Mouse (Mus musculus) retina, adult 2 months (tissue): Measurements from ENCODE around the gene Fzd4.
A peak's percentile ranks its signal among the peaks of the same experiment; 100 is the strongest.

Source experiments
- DNase-seq: peaks from one replicate; pipeline ENCODE4 v3.0.0-alpha.2; 2012; ENCODE audit warnings: low read depth, low spot score

Gene Fzd4

GRCm38 (mm10) chr7:89404081-89404733 lies at the start of gene Fzd4, which contains the start of gene Tmem135:
Gene Fzd4 (plus strand): TSS chr7:89404355.
Gene Tmem135 (minus strand): TSS chr7:89404222.
- peak; percentile 96 for DNase-seq

DNA sequence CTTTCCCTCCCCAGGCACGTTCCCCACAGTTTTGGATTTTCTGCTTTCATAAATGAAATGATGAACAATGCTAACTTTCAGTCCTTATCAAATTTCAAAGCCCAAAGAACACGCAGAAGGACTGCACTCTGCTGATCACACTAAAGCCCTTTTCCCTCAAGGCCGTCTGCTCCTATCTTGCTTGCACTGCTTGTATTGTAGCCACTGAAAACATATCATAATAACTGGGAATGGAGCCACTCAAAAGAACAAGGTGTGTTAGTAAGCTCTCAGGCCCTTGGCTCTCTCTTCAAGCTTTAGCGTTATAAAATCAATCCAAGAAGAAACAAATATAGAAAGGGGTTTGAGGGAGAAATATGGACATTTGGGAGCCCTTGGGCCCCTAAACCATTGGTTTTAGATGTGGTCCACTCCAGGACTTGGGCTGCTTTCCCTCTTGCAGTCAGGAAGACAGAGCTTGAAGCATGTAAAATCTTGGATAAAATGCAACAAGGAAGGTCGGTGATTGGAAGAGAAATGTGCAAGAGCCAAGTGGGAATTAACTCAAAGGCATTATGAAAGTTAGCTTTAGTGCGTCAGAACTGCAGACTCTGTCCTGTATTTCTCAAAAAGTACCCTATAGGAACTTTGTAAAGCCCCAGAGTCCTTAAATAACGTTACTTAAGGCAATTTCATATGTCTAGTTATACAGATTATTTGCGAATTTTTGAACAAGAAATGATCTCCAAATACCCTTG lies 48.5 kb upstream of the Fzd4 start:
- DNase-seq: no peak

GRCm38 (mm10) chr7:89356307-89356706 lies 47.8 kb upstream of the Fzd4 start:
- DNase-seq: no peak

DNA sequence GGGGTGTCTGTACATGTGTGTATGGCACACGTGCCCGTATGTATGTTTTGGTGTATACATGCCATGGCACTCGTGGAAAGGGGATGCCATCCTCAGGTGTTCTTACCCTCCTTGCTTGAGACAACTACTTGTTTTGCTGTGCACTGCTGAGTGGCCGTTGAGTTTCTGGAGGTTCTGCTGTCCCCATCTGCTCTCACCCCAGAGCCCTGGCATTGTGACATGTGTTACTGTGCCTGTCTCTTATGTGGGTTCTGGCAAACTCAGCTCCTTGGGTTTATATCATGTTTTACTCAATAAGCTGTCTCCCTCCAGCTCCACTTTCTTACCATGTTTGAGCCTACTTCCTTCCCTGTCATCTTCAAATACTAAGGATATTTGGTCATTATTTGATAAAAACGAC lies 40.2 kb upstream of the Fzd4 start:
- DNase-seq: no peak

DNA sequence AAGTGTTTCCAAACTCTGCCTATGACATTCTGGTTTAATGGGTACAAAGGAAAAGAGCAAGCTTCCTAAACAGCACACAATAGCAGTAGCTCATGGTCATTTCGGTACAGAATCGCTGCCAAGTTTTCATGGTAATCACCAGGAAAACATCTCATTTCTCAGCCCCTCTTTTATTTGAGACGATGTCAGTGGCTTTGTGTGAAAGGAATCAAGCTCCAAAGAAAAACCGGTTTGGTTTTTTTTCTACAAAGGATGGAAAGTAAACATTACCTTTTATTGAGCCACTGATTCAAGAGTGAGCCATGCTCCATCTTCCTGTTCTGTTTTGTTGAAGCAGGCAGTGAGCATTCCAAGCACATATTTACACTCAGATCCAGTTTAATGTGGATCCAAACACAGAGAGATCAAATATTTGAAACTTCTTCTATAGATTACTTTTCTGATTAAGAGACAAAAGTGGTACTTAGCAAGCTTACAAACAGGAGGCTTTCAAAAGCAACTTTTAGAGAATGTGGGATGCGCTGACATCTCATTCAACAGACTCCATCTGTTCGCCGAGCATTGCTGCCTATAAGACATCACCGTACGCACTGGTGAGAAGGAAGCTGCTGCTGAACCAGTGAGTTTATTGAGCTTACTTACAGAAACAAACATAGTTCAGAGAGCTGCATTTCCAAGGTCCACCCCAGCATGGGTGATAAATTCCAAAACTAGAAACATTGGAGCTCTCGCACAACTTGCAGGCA lies 38.8 kb upstream of the Fzd4 start:
- DNase-seq: no peak

- DNase-seq: no peak
These were observed 36.5 kb upstream of the Fzd4 start for GRCm38 (mm10) chr7:89367643-89368042.

- no peak for DNase-seq
These were observed 34.1 kb upstream of the Fzd4 start for GRCm38 (mm10) chr7:89370086-89370485.

DNA sequence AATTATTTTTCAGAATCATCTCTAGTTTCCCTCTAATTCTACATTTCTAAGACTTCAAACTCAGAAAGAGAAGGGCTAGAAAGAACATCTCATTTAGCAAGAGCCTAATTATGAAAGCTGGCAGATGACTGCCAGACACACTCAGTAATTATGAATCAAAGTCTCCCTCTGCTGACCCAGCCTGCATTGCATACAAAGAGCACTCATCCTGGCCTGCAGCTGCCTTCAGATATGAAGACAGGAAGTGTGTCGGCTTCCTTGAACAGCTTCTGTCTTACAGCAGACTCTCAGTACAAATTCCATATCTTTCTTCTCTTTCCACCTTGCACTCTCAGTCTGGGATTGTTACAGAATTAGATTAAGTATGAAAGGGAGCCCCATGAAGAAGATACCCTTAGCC lies 33.2 kb upstream of the Fzd4 start:
- DNase-seq: no peak

- no peak for DNase-seq
These were observed 32.4 kb upstream of the Fzd4 start for GRCm38 (mm10) chr7:89371623-89372295.

DNA sequence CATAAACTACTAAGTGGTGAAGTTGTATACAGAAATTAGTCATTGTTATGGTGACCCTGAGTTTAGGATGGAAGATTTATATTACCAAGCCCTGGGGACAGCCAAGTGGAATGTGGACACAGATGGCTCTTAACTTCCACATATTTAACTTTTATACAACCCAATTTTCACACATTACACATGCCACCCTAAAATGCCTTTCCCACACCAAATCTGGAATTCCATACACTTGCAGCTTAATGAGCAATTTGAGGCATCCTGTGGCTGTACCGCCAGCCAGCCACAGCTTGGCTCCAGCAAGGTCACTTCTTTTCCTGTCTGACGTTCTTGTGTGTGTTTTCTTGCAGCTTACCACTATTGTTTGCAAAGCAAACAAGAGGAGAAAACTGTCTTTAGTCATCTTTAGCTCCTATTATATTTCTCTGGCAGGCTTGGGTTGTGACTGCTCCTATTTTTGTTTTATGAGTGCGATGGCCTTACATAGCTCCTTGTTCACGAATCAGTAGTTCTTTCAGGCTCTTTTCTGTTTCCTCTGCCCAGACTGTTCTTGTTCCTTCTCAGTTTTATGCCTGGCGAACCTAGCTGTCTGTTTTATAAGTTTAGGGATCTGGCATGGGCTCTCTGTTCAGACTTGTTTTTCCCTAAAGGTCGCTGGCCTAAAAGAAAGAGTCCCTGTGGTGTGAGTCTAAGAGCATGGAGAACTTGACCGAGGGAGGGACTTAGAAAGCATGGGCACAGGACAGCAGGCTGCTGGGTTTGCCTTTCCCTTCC lies 23.0 kb upstream of the Fzd4 start:
- no peak for DNase-seq

DNA sequence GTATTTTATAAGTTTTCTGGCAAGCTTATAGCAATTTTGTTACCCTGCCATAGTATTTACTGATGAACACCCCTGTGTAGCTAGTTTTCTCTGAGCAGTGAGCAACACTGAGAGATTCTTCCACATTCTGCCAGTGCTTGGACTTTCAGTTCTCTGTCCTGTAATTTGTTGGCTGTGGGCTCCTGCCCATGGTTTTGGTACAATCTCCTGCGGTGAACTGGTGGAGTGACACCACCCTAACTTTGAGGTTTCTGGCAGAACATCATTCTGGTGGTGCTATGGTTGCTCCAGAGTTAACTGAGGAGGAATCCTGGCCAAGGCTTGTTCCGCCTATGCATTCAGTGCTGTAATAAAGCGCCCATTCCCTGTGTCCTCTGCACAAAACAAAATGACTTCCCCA lies 21.3 kb upstream of the Fzd4 start:
- DNase-seq: no peak

DNA sequence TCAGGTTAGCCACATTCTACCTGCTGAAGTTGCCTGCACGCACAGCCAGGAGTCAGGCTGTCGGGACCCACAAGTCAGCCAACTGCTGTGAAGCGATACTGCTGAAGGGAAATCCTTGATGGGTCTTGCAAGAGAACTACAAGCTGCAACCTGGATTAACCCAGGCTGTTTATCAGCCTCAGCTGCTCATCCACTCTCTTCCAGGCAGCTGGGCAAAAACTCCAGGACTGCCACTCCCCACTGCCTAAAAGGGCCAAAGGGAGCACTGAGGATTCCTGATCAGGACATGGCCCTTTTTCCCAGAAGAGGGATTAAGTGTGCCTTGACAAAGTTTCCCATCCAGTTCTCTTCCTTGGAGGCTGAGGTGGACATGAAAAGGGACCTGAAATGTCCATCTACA lies 15.2 kb upstream of the Fzd4 start:
- DNase-seq: no peak

- DNase-seq: no peak
These were observed 13.5 kb upstream of the Fzd4 start for GRCm38 (mm10) chr7:89390660-89391059.

GRCm38 (mm10) chr7:89391281-89391680 lies 12.9 kb upstream of the Fzd4 start:
- DNase-seq: no peak

DNA sequence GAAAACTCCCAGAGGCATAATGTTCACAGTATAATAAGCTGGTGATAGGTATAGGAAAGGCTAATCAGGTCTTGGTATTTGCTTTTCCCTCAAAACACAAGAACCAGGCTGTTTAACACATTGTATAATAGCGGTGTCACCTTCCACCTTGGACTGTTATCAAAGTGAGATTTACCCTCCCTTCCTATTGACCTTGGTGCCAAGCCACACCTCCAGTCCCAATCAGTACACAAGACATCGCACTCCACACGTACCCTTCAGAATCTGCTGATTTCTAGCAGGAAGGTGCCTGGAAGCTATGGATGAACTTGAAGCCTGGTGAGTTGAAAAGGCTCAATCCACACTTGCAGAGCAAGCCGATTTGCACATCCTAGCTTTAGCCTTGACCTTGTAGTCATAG lies 12.3 kb upstream of the Fzd4 start:
- DNase-seq: no peak

- no peak for DNase-seq
These were observed 11.8 kb upstream of the Fzd4 start for GRCm38 (mm10) chr7:89392388-89392787.

DNA sequence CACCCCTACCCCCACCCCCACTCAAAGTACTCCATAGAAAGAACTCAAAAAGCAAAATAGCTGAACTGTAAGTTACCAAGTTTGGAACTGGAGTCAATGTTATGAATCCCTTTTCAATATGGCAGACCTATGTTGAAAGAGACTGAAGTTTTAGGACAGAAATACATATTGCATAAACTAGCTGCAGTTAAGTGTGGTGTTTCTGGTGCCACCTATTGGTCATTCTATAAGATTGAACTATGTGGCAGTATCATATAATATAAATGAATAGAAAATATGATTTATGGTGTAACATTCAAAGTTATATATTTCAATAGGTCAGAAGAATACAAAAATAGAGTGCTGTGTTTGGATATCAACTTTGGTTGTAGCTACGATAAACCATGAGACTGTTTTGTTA lies 11.3 kb upstream of the Fzd4 start:
- DNase-seq: no peak

- no peak for DNase-seq
These were observed 8.8 kb upstream of the Fzd4 start for GRCm38 (mm10) chr7:89395399-89395798.

DNA sequence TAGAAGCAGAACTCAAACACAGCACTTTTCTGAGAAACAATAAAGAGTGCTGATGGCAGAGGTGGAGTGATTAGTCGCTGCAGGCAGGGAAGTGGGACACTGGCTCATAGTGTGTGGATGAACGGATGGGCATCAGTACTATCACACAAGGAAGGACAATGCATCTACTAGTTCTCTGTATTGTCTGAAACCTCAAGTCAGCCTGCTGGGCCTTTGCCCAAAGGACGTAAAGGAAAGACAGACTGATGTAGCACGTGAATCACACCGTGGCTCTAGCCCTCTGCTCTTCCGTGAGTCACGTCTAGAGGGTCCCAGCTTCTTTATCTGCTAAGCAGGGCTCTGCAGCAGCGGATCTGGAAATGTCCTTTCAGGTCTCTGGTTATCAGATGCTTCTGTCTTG lies 7.8 kb upstream of the Fzd4 start:
- DNase-seq: no peak

- DNase-seq: no peak
These were observed 6.2 kb upstream of the Fzd4 start for GRCm38 (mm10) chr7:89397837-89398534.

DNA sequence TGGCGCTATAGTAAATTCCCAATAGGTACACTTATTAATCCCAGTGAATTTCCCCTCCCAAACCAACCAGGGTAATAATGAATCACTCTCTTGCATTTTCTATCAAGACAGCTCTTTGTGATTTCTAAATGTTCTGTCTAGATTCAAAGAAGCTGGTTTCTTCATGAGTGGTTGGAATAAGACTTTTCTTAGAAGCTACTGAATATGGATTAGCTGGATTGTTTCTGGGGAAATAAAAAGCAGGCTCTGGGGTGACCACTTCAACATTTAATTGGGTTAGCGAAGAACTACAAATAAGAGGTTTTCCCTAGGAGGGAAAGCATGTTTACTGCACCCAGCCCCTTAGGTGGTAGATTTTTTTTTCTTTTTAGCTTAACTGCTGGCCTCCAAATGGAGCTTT lies 3.4 kb upstream of the Fzd4 start:
- DNase-seq: no peak
